Mouse (Mus musculus) layer of hippocampus, adult 18-20 months (tissue): ENCODE measurements around the gene Nkg7. TPM values are rescaled to one million over a fixed set of nuclear protein-coding genes. Genes with fewer than 3 reads are reported as not detected.
A peak's percentile ranks its signal among the peaks of the same experiment; 100 is the strongest.
"Not testable (repeated sequence)": the region's sequence is repeated elsewhere in the genome, so short reads cannot be mapped to it uniquely, and the experiment has no call there.

Experiments used
- DNase-seq, 2 experiments: peaks; one replicate each; pipeline ENCODE4 v3.0.0; 2022; ENCODE audit warnings: low spot score in 2 of 2
- long read RNA-seq: library from polyadenylated mRNA; stranded (forward); transcript quantifications from one replicate; pipeline ENCODE4 v2.0.0, GENCODE M21; 2021
- total RNA-seq, 2 experiments: library from RNA; stranded (reverse); gene quantifications; 2 replicates each; pipeline ENCODE4 v1.2.3; 2021

The Nkg7 gene
- total RNA-seq, result not detected
- long read RNA-seq, result 0 reads

DNA sequence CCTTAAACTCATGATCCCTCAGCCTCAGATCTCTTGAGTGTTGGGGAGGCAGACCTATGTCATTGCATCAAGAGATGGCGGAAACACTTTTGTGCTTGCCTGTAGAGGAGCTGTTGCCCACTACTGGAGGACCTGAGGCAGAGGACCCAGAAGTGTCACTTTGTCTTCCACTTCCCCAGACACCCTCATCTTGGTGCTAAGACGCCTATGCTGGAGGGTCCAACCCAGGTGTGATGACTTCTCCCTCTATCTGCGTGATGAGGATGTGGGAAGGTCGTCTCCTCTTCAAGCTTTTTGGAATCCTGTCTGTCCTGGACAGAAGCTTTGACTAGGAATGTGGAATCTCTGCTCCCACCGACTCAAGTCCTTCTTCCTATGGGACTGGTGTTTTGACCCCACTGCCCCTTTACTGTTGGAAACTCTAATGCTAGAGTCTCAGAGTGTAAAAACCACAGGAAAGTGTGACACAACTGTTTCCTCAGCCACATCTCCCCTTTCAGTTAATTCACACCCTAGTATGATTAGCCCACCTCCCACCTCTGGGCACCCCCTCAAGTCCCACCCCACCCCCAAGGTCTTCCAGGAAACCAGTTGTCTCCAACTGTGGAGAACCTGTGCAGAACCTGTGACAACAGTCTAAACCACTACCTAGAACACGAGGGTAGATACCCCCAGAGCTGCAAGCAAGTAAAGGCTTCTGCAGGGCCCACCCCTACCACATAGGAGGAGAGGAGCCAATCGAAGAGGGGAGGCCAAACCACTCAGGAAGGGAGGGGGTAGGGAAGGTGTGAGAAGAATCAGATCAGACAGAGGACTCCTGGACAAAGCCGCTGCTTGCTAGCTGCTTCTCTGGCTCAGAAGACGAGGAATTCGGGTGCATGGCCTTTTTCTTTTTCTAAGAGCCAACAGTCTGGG lies at the start of gene Nkg7:
Gene Nkg7, plus strand, starts transcription at position 733 of the 915 bp plus-strand sequence.
- no peak for DNase-seq

DNA sequence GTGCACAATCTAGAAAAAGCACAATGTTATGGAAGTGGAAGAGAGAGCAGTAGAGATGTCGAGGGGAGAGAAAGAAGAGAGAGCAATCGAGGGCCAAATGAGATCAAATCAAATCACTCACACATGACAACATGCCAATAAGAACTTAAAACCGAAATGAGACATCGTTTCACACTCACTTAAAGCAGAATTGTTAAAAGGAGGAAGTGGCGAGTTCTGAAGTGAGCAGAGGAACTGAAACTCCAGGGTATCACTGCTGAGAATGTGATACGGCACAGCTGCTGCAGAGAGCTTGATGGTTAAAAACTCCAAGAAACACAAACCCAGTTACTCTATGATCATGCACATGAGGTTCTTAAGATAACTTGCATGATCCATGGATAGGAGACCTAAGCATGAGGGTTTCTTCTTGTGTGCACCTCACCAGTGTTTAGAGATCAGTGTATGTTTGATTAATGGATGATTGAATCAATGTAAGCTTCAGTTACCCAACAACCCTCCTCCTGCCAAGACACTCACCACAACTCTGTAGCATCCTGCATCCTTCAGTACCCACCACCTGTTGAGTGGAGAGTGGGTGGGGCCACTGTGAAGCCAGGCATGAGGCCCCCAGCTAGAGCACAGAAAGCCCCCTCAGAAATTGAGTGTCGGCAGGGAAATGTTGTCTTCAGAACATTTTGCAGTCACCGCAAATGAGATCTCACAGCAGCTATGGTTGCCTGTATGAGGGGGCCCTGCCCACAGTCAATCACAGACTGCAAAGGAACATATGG lies 44.3 kb upstream of the Nkg7 start:
- no peak for DNase-seq

DNA sequence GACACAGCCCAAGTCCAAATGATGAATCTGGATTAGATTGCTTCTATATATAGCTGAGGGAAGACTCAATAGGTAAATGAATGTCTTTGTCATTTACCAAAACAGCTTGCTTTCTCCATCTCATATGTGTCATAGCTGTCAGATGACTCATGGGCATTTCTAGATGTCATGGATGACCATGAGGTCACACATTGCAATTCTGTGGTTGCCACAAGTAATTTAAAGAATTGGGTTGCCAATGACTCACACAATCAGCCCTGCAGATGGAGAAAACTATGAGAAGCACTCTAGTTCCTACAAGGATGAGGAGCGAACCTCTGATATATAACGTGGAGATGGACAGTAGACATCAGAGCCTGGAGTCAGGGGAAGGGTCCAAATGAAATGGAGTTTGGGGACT lies 37.4 kb upstream of the Nkg7 start:
- DNase-seq, result no peak

DNA sequence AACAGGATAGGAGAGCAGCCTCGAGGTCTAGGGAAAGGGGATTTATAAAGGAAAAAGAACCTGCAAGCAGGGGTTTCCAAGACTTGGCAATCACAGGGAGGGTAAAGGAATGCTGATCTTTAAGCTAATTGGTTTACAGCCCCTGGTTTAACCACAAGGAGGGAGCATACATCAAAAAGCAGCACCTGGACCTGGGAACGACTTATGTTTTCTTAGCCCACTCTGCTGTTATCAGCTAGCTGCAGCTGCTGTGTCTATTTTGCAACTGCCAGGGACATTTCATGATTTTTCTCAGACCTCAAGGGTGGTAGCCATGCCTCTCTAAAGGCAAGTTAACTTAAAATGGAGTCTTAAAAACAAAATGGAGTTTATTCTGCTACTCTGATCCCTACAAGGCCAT lies 34.2 kb upstream of the Nkg7 start:
- DNase-seq, result no peak

DNA sequence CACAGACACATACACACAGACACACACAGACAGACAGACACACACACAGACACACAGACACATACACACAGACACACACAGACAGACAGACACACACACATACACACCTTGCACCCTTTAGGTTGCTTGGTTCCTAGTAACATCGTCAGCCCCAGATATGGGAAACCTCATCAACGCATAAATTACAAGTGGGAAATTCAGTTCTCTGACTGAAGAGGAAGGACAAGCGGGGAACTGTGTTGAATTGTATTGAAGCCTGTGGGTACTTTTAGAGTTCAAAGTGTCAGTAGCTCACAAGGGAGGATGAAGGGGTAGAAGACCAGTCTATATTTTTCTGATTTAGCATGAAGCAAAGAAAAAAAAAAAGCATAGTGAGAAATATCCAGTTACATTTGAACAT lies 29.3 kb upstream of the Nkg7 start:
- DNase-seq, result no peak

DNA sequence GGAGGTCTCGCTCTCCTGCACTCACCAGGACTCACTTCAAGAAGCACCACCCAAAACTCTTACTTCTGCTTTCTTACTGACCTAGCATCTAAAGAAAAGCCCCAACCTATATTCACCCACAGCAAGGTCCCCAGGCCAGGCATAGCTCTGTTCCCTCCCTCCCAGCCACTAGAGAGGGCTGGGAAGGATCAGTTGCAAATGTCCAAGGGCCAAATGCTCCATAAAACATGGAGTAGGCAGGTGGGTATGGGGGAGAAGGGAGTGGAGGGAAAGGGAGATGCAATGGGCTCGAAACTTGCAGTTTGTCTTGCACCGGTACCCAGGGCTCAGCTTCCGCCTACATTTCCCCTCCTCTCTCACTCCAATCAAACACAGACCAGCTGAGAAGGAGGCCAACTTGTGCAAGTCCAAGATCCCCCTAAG lies 28.7 kb upstream of the Nkg7 start, which contains the start of gene Siglecg:
Gene Siglecg, plus strand, starts transcription at position 74 of the 423 bp plus-strand sequence.
- DNase-seq, result no peak

DNA sequence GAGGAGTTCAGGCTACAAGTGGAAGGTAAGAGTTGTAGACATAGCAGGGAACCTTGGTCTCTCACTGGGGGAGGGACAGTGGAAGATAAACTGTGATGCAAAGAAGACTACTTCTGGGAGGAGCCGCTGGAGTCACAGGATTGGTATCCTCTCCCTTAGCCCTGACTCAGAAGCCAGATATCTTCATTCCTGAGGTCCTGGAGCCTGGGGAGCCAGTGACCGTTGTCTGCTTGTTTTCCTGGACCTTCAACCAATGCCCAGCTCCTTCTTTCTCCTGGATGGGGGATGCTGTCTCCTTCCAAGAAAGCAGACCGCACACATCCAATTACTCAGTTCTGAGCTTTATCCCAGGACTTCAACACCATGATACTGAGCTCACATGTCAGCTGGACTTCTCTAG lies 27.8 kb upstream of the Nkg7 start:
- no peak for DNase-seq

DNA sequence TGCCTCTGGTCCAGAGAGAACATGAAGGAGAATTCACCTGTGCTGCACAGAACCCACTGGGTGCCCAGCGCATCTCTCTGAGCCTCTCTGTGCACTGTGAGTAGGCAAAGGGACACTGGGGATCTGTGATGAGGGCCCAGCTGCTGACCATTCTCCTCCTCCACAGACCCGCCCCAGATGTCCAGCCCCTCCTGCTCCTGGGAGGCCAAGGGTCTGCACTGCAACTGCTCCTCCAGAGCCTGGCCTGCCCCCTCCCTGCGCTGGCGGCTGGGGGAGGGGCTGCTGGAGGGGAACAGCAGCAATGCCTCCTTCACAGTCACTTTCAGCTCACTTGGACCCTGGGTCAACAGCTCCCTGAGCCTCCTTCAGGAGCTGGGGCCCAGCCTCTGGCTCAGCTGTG lies 25.1 kb upstream of the Nkg7 start:
- not testable (repeated sequence) for DNase-seq

DNA sequence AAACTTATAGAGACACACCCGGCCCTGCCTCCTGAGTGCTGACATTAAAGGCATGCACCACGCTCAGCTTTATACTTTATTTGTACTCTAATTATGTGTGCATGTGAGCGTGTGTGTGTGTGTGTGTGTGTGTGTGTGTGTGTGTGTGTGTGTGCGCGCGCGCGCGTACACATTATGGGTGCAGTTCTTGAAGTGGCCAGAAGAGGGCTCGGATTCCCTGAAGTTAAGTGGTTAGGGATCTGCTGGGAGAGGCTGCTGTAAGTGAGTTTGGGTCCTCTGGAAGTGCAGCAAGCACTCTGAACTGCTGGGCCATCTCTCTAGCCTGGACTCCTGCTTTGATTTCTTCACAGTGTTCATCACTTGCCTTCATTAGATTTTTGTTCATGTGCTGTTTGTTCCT lies 19.6 kb upstream of the Nkg7 start:
- DNase-seq, result no peak

DNA sequence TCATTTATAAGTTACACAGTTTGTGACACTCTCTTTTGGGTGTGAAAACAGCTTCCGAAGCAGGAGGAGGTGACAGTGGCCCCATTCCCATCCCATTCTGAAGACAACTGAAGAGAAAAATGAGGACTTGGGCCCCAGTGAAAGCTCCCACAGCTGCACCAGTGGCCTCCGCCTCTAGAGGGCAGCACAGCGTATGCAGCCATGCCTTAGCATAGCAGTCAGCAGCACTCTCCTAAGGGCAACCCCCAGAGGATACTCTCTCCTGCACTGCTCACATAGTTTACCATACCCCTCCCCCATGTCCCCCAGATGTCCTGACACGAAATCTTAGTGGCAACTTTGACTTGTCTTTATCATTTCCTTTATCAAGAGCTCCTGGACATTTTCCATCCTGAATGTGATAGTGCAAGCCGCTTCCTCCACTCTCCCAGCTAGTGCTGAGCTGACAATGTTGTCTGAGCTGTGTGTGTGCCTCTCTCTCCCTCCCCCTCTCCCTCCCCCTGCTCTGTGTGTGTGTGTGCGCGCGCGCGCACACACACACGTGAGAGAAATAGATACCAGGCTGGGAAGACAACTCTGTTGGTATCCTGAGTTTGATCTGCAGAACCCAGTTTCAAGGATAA lies 13.8 kb upstream of the Nkg7 start:
- DNase-seq, result peak; percentile 76 to 90

DNA sequence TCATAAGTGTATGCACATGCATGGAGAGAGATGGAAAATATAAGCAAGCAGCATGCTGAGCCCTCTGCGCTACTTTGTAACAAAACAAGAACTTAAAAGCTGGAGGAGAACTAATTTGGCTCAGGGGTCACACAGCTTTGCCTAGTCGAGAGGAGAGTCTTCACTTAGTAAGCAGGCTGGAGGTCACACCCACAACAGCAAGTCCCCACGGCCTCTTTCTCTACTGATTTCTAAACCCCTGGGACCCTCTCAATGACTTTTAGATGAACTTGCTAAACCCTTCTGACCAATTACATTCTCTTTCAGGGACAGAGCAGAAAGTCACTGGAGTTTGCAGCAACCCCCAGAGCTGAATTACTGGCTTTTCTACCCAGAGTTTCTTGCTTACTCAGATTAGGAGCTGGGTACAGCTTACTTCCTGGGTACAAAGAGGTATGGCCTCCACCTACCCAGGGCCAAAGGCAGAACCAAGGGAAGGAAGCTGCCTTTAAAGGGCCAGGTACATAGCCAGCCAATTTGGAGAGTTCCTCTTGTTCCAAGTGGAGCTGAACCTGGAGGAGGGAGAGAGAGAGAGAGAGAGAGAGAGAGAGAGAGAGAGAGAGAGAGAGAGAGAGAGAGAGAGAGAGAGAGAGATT lies 12.8 kb upstream of the Nkg7 start:
- DNase-seq, result no peak

DNA sequence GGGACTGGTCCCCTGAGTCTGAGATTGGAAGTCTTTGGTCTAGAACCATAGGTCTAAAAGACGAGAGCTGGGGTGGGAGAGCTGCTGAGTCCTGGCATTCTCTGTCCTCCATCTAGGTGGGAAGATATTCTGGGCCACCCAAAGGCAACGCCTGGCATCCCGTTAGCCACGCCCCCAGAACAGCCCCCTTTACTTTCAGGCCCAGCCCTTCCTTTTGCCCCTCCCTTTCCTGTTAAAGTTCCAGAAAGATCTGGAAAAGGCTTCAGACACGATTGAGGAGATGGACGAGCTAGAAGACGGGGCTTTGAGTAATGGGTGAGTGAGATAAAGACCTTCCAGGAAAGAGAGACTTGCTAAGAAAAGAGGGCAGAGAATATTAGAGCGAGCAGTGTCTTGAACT lies 9.5 kb upstream of the Nkg7 start, which contains the start of gene Lim2:
Gene Lim2, plus strand, starts transcription at position 265 of the 400 bp plus-strand sequence.
- no peak for DNase-seq

DNA sequence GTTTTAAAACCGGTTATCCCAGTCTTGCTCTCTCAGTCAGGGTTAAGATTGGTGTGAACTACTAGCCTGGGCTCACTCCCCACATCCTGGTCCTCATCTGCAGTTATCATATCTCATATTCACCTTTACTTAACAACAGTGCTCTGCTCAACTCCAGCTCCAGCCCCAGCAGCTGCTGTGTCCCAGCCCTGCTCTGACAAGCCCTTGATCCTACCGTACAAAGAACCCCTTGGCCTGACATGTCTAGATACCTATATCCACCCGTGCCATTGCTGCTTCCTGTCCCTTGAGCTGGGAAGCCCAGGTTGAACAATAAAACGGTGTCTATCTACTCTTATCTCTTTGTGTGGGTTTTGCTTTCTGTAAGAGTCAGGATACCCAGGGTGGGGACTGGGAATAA lies 7.4 kb upstream of the Nkg7 start:
- no peak for DNase-seq

DNA sequence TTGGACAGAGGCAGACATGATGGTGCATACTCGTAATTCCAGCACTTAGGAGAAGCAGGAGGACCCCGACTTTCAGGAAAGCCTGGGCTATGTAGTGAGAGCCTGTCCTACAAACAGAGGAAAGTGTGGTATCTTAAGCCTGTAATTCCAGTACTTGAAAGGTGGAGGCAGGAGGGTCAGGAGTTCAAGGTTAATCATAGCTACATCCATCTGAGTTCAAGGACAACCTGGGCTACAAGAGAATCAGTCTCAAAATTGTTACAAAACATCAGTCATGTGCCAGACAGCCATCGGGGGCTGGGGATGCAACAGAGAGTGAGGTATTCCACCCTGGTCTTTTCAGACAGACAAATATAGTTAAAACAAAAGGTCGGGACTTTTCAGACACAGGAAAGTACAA lies 4.0 kb upstream of the Nkg7 start:
- no peak for DNase-seq

DNA sequence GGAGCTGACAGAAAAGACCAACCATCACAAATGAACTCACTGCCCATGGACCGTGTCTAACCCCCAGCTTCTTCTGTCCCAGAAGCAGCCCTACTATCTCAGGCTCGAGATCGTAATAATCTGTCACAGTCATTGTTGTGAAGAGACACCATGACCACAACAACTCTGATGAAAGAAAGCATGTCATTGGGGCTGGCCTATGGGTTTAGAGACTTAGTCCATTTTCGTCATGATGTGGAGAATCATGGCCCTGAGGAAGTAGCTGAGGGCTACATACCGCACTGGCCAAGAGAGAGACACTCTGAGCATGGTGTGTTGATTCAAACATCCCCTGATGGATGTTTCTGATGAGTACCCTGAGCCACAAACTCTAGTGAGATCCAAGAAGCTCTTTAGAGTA lies 2.2 kb upstream of the Nkg7 start:
- DNase-seq, result no peak

DNA sequence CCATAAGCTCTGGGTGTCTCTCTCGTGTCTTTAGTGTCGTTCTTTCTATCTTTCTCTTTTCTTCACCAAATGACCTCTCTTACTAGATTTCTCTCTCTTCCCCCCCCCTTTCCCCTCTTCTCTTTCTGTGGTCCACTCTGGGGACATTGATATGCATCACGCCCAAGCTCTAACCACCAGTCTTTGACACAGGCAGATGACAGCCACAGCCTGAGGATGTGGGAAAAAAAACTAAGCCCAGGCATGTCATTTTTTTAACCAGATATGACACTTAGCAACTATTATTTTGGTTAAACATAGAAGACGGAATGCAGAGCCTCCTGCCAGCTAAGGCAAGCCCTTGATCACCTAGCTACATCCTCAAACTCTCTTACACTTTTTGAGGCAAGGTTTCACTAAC lies 1.7 kb downstream of the Nkg7 start:
- DNase-seq, result no peak

DNA sequence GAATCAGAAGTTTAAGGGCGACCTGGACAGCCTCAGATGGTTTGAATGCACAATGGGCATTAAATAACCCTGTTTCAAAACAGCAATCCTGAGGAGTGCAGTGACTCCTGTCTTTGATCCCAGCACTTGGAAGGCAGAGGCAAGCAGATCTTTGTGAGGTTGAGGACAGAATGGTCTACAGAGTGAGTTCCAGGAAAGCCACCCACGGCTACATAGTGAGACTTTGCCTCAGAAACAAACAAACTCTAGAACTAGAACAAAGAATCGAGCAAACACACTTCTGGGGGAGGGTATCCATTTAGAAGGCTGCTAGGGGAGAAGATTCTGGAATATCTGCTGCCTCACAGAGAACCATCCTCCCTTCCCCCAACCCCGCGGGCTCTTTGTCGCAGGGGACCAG lies 3.6 kb downstream of the Nkg7 start, which contains the start of gene Cldnd2:
Gene Cldnd2, plus strand, starts transcription at position 301 of the 400 bp plus-strand sequence.
- no peak for DNase-seq

DNA sequence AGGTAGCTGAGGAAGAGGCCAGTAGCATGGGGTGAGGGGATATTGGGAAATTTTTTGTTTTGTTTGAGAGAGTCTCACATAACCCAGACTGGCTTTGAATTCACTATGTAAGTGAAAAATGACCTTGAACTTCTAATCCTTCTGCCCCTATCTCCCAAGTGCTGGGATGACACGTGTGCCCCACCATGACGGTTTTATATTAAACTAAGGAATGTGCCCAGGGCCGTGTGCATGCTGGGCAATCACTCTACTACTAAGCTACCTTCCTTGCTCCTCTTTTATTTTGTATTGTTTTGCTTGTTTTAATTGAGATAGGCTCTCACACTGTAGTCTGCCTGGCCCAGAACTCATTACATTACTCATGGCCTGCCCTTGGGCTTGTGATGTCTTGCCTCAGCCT lies 4.2 kb downstream of the Nkg7 start:
- no peak for DNase-seq

DNA sequence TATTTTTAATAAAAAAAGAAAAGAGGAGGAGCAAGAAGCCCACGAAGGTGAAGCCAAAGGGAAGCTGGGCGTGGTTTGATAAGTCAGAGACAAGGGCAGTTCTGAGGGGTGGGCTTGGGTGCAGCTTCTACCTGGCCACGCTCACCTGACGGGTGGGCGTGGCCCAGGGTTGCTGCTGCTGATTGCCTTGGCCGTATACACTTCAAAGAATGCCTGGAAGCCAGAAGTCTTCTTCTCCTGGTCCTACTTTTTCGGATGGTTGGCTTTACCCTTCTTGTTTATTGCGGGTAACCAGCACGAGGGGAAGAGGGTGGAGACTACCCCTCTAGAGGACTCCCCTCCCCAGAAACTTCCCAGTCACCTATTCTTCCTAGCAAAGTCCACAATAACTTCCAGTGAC lies 5.8 kb downstream of the Nkg7 start:
- no peak for DNase-seq

DNA sequence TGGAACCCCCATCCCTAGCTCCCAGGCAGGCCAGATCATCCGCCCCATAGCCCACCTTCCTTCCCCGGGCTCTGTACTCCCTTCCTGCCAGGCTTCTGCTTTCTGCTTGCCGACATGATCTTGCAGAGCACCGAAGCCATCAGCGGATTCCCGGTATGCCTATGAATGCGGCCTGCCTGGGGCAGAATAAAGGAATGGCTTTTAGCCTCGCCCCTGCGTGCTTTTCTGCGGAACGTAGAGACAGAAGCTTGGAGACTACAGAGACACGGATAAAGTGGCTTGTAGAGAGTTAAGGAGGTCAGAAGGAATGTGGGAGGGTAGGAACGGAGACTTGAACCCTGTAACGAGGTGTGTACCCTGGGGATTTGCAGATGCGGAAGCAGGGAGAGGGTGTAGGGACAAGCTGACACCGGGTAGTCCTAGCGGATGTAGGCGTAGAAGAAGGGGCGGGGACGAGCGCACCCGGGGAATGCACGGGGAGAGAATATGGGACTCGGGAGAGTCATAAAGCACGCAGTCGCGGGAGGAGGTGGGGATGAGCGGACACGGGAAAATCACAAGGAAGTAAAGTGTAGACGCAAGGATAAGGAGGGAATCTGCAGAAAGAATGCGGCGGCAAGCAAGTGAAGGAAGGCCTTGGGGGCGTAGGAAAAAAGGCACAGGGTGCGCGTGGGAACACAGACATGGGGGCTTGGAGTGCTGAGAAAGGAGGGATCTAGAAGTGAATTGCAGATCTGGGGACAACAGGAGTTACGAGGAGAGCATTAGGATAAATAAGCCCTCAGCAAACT lies 6.4 kb downstream of the Nkg7 start:
- peak; percentile 66 to 79 for DNase-seq
